Mouse (Mus musculus): ENCODE data around the gene 3110009E18Rik. TPM values are rescaled to one million over a fixed set of nuclear protein-coding genes. Genes with fewer than 3 reads are reported as not detected.

Gene 3110009E18Rik
- polyA plus RNA-seq, 1 experiment: 5.5 TPM

DNA sequence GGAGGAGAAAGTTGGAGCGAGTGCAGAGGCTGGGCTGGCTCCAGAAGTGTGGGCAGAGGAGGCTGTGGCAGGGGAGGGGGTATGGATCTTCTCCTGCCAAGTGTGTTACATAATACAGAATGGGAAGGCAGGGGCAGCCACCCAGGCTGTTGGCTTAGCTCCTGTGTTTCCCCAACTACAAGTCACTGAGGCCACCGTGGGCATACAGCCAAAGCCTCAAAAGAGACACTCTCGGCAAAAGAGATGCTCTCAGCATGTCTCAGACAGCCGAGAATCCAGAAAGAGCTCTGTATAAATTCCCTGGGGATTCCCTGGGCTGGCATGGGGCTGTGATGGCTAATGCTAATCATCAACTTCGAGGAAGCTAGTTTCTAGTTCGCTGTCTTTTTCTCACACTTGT, 86.6 kb downstream of the 3110009E18Rik start:
- WGBS: 80% methylated on average over 6 of the region's 6 CpGs
- no peaks in the 10 kb centered on the region for H3K4me1 ChIP-seq (replicated peaks; ENCODE audit: control insufficient read depth, insufficient read depth, low read length)
- no peaks in the 10 kb centered on the region for H3K36me3 ChIP-seq (ENCODE audit: control insufficient read depth, insufficient read depth, low read length)
- TF ChIP-seq POLR2A (IDR thresholded peaks at IDR 0.05; ENCODE audit: control insufficient read depth, extremely low read depth, insufficient read depth, low read length, poor library complexity) (no peak), CTCF (IDR thresholded peaks at IDR 0.05; ENCODE audit: borderline replicate concordance, control insufficient read depth, extremely low read depth, insufficient read depth, low read length, poor library complexity) (no peak)
- no peak overlapping the region for H3K27ac ChIP-seq (ENCODE audit: control insufficient read depth, insufficient read depth, low read length)
- no peak for DNase-seq
- no peaks in the 10 kb centered on the region for H3K27me3 ChIP-seq (ENCODE audit: control insufficient read depth, insufficient read depth, low read length)
- H3K4me3 ChIP-seq (ENCODE audit: control insufficient read depth, insufficient read depth, low read length): no peak overlapping the region

DNA sequence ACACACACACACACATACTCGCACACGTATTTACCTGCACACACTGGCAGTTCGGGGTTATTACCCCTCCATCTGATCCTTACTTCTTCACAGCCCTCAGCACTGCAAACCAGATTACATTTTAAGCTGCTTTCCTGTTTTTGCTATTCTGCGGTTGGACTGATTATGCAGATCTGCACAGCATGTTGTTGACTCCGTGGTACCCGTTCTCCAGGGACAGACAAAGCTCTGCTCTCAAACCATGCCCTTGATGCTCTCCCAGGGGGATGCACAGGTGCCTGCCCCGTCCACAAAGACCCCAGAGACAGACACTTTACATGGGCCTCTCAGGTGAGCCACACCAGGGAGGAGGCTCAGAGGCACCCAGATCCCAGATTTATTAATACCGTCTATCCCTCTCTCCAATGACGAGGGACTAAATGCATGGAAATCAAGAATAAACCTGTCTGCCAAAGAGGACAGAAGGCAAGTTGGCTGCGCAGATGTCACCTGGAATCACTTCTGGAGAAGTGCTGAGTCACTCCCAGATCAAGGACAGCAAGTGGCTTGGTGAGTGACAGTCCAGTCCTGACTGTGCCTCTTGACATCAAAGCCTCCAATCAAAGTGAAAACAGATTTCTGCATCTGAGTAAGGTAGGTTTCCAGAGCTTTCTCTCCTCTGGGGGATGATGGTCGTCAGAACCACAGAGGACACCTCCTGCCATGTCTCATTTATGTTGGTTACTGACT, 87.7 kb downstream of the 3110009E18Rik start:
- H3K4me1 ChIP-seq (replicated peaks; ENCODE audit: control insufficient read depth, insufficient read depth, low read length): no peaks in the 10 kb centered on the region
- WGBS: 85% methylated on average over 11 of the region's 11 CpGs
- H3K27ac ChIP-seq (ENCODE audit: control insufficient read depth, insufficient read depth, low read length): no peak overlapping the region
- H3K4me3 ChIP-seq (ENCODE audit: control insufficient read depth, insufficient read depth, low read length): no peak overlapping the region
- H3K27me3 ChIP-seq (ENCODE audit: control insufficient read depth, insufficient read depth, low read length): no peaks in the 10 kb centered on the region
- TF ChIP-seq POLR2A (IDR thresholded peaks at IDR 0.05; ENCODE audit: control insufficient read depth, extremely low read depth, insufficient read depth, low read length, poor library complexity): no peak
- no peaks in the 10 kb centered on the region for H3K36me3 ChIP-seq (ENCODE audit: control insufficient read depth, insufficient read depth, low read length)
- DNase-seq: no peak

DNA sequence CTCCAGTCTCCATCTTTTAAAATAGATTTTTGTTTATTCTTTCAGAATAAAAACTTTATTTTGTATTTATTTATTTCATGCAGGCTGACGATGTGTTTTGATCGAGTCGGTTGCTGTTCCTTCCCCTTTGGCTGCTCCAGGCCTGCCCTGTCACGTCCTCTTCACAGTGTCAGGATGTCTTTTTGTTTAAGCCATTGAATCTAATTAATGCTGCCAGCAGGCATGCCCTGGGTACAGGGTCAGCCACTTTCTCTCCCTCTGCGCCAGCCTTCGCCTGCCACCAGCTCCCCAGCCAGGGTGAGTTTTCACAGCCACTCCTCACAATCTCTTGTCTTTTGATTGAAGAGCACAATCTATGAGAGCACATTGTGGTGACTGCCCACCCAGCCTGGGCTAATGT, 99.9 kb downstream of the 3110009E18Rik start:
- Histone ChIP-seq H3K27me3 (ENCODE audit: control insufficient read depth, insufficient read depth, low read length) (no peaks in the 10 kb centered on the region), H3K27ac (ENCODE audit: control insufficient read depth, insufficient read depth, low read length) (no peak overlapping the region), H3K4me3 (ENCODE audit: control insufficient read depth, insufficient read depth, low read length) (no peak overlapping the region), H3K36me3 (ENCODE audit: control insufficient read depth, insufficient read depth, low read length) (no peaks in the 10 kb centered on the region), H3K4me1 (replicated peaks; ENCODE audit: control insufficient read depth, insufficient read depth, low read length) (no peaks in the 10 kb centered on the region)
- no peak for TF ChIP-seq CTCF (IDR thresholded peaks at IDR 0.05; ENCODE audit: borderline replicate concordance, control insufficient read depth, extremely low read depth, insufficient read depth, low read length, poor library complexity)
- TF ChIP-seq POLR2A (IDR thresholded peaks at IDR 0.05; ENCODE audit: control insufficient read depth, extremely low read depth, insufficient read depth, low read length, poor library complexity): no peak
- no peak for DNase-seq
- 87% methylated on average over 6 of the region's 6 CpGs for WGBS

DNA sequence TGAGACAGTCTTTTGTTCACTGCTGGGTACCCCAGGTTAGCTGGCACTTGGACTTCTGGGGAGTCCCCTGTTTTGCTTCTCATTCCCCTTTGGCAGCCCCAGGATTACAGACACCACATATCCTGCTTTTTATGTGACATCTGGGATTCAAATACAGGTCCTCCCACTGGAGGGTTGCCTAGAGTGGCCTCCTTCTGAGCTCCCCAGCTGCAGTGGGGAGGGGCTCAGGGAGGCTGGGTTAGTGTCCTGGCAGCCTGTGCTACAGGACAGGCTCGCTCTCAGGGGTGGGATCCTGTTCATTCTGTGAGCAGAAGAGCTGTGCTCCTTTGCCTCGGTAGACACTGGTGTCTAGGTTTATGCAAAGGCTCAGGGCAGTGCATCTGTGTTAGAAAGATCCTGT, 100.3 kb downstream of the 3110009E18Rik start:
- DNase-seq: no peak

DNA sequence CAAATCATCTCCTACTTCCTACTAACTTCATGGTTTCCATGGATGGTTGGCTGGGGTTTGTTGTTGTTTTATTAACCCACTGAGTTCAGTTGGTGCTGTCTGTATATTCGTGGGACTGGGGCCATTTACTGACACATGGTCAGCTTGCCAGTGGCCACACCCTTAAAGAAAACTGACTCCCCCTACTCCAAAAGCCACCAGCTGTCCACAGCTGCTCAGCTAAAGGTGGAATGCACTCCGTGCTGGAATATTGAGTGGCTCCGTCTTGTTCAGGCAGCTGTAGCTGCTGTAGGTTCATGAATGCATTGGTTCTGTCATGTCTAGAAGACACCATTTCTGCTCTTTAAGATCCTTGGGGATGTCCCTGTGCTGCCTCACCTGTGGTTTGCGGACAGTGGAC, 102.6 kb downstream of the 3110009E18Rik start:
- 90% methylated on average over 4 of the region's 4 CpGs for WGBS

More for the DNA sequence above, 100.3 kb downstream of the 3110009E18Rik start:
- Histone ChIP-seq H3K36me3 (ENCODE audit: control insufficient read depth, insufficient read depth, low read length) (no peaks in the 10 kb centered on the region), H3K4me1 (replicated peaks; ENCODE audit: control insufficient read depth, insufficient read depth, low read length) (no peaks in the 10 kb centered on the region), H3K4me3 (ENCODE audit: control insufficient read depth, insufficient read depth, low read length) (no peak overlapping the region), H3K27ac (ENCODE audit: control insufficient read depth, insufficient read depth, low read length) (no peak overlapping the region), H3K27me3 (ENCODE audit: control insufficient read depth, insufficient read depth, low read length) (no peaks in the 10 kb centered on the region)
- WGBS: 79% methylated on average over 2 of the region's 2 CpGs
- no peak for TF ChIP-seq CTCF (IDR thresholded peaks at IDR 0.05; ENCODE audit: borderline replicate concordance, control insufficient read depth, extremely low read depth, insufficient read depth, low read length, poor library complexity)
- TF ChIP-seq POLR2A (IDR thresholded peaks at IDR 0.05; ENCODE audit: control insufficient read depth, extremely low read depth, insufficient read depth, low read length, poor library complexity): no peak

DNA sequence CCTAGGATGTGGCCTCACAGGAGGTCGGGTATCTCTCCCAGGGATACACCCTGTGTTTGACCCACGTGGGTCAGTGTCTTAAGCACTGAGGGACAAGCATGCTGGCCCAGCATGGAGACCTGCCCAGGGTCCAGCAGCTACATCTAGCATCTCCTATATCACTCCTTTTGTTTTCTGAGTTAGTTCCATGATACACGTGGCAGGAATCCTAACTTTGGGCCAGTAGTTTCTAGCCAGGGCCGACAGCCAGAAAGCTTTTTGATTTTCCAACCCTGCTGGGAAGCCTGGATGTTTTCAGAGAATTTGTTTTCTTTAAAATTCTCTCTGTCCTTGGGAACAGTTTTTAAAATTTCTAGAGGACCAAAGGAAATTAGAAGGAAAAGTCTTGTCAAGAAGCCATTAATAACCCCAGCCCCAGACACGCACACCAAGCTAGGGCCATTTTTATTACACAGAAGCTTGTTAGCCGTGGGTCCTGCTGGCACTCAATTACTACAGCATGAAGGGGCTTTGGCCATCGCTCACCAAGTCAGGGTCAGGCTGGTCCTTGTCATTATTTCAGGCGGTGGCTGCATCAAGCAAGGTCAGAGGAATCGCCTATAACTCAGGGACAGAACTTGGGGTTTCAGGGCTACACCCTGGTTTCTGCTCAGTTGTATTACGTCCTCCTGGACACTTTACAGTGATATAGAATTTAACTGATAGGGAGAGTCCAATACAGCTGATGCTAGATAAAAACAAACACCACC, 108.9 kb downstream of the 3110009E18Rik start:
- 94% methylated on average over 10 of the region's 10 CpGs for WGBS
- H3K4me3 ChIP-seq (ENCODE audit: control insufficient read depth, insufficient read depth, low read length): no peak overlapping the region
- no peak for DNase-seq

More for the DNA sequence above, 102.6 kb downstream of the 3110009E18Rik start:
- Histone ChIP-seq H3K27me3 (ENCODE audit: control insufficient read depth, insufficient read depth, low read length) (no peaks in the 10 kb centered on the region), H3K36me3 (ENCODE audit: control insufficient read depth, insufficient read depth, low read length) (no peaks in the 10 kb centered on the region), H3K4me3 (ENCODE audit: control insufficient read depth, insufficient read depth, low read length) (no peak overlapping the region), H3K27ac (ENCODE audit: control insufficient read depth, insufficient read depth, low read length) (no peak overlapping the region), H3K4me1 (replicated peaks; ENCODE audit: control insufficient read depth, insufficient read depth, low read length) (no peaks in the 10 kb centered on the region)
- no peak for DNase-seq
- TF ChIP-seq CTCF (IDR thresholded peaks at IDR 0.05; ENCODE audit: borderline replicate concordance, control insufficient read depth, extremely low read depth, insufficient read depth, low read length, poor library complexity): no peak
- no peak for TF ChIP-seq POLR2A (IDR thresholded peaks at IDR 0.05; ENCODE audit: control insufficient read depth, extremely low read depth, insufficient read depth, low read length, poor library complexity)

More for the DNA sequence above, 108.9 kb downstream of the 3110009E18Rik start:
- Histone ChIP-seq H3K27me3 (ENCODE audit: control insufficient read depth, insufficient read depth, low read length) (no peaks in the 10 kb centered on the region), H3K27ac (ENCODE audit: control insufficient read depth, insufficient read depth, low read length) (no peak overlapping the region), H3K36me3 (ENCODE audit: control insufficient read depth, insufficient read depth, low read length) (no peaks in the 10 kb centered on the region), H3K4me1 (replicated peaks; ENCODE audit: control insufficient read depth, insufficient read depth, low read length) (no peaks in the 10 kb centered on the region)
- TF ChIP-seq POLR2A (IDR thresholded peaks at IDR 0.05; ENCODE audit: control insufficient read depth, extremely low read depth, insufficient read depth, low read length, poor library complexity): no peak
- no peak for TF ChIP-seq CTCF (IDR thresholded peaks at IDR 0.05; ENCODE audit: borderline replicate concordance, control insufficient read depth, extremely low read depth, insufficient read depth, low read length, poor library complexity)
